Mouse (Mus musculus) intestine, embryonic 15.5 days (tissue): ENCODE measurements at regions not wholly inside any gene's neighbourhood (a gene's known extent, or its start where the extent isn't known, plus 50 kb on each side); places are given as distances from the start of the nearest gene placed in this dataset.
A peak's percentile ranks its signal among the peaks of the same experiment; 100 is the strongest.

Experiments
- ATAC-seq: fragments of 200-750 bp; cut with Nextera tagmentation; 2 replicates; pipeline ENCODE4 v1.8.0; 2017; ENCODE audit warnings: moderate TSS enrichment, moderate library complexity
- H3K27ac ChIP-seq: fragments of 300-500 bp; sonication (generic); 2 replicates; pipeline ENCODE4 v1.5.1; 2015; ENCODE audit warnings: mild to moderate bottlenecking, inconsistent platforms
- H3K27me3 ChIP-seq: fragments of 300-500 bp; sonication (generic); replicated peaks from 2 replicates; pipeline ENCODE4 v1.6.1; 2015; ENCODE audit warnings: inconsistent platforms
- H3K36me3 ChIP-seq: fragments of 300-500 bp; sonication (generic); 2 replicates; pipeline ENCODE4 v1.6.1; 2015; ENCODE audit warnings: inconsistent platforms
- H3K4me1 ChIP-seq: fragments of 300-500 bp; sonication (generic); replicated peaks from 2 replicates; pipeline ENCODE4 v1.6.1; 2015; ENCODE audit warnings: inconsistent platforms
- H3K4me2 ChIP-seq: fragments of 300-500 bp; sonication (generic); replicated peaks from 2 replicates; pipeline ENCODE4 v1.6.1; 2015; ENCODE audit warnings: mild to moderate bottlenecking, inconsistent platforms
- H3K4me3 ChIP-seq: fragments of 300-500 bp; sonication (generic); replicated peaks from 2 replicates; pipeline ENCODE4 v1.5.1; 2015; ENCODE audit warnings: inconsistent platforms
- H3K9ac ChIP-seq: fragments of 300-500 bp; sonication (generic); 2 replicates; pipeline ENCODE4 v1.6.1; 2015; ENCODE audit warnings: inconsistent platforms
- H3K9me3 ChIP-seq: fragments of 300-500 bp; sonication (generic); 2 replicates; pipeline ENCODE4 v1.6.1; 2016; ENCODE audit warnings: inconsistent platforms
- WGBS: fragments of 180-500 bp; shearing (Covaris S2); methylation state at CpG from one replicate; pipeline ENCODE4 v1.1.7; 2015; 5-methylcytosine and 5-hydroxymethylcytosine counted together

DNA sequence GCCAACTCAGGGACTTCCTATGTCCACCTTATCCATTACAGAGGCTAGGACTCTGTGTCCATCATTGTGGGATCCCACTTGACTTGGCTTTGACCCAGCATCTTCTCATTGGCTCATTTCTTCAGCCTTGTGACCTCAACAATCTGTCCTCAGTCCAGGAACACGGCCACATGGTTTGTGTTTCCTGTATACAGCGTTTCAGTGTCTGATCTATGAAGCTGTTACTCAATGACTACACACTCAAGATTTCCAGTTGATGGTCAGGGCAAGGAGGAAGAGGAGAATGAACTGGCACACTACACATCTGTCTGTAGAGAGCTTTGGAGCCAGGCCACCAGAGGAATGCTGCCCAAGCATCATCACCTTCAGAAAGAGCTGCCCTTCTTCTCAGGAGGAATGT, 146.6 kb upstream of the Pgrmc2 start:
- no peaks in the 10 kb centered on the region for H3K4me1 ChIP-seq
- WGBS, result 71% methylated on average over 2 of the region's 2 CpGs
- H3K9ac ChIP-seq, result no peak overlapping the region
- H3K27ac ChIP-seq, result no peak overlapping the region
- no peaks in the 10 kb centered on the region for H3K36me3 ChIP-seq
- no peak overlapping the region for H3K4me3 ChIP-seq
- no peaks in the 10 kb centered on the region for H3K27me3 ChIP-seq
- H3K9me3 ChIP-seq, result no peaks in the 10 kb centered on the region
- no peak overlapping the region for H3K4me2 ChIP-seq
- ATAC-seq, result no peak

DNA sequence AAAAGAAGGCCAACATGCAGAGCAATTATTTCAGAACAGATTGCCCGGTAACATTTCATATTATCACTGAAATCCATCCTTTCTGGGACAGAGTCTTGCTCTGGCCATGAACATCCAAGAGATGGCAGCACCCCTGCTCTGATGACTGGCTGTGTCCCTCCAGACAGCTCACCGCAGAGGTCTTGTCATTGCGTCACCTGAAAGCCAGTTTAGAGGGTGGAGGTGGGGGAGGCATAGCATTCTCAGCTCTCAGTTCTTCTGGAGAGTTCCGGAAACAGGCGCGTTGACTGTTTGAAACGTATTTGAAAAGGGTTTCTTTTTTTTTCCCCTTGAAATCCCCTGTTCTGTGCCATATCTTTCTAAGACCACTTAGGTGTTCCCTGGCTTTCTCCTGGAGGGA, 145.7 kb upstream of the Pgrmc2 start:
- Histone ChIP-seq H3K27ac (no peak overlapping the region), H3K4me2 (0 out of 2 replicates have a peak overlapping the region, but pooled peaks have one; percentile 14), H3K9ac (no peak overlapping the region), H3K36me3 (no peaks in the 10 kb centered on the region), H3K27me3 (no peaks in the 10 kb centered on the region), H3K9me3 (no peaks in the 10 kb centered on the region), H3K4me1 (no peaks in the 10 kb centered on the region), H3K4me3 (no peak overlapping the region)
- ATAC-seq, result peak; percentile 90
- 16% methylated on average over 7 of the region's 7 CpGs for WGBS

- no peak overlapping the region for H3K4me2 ChIP-seq
- no peak for ATAC-seq
- no peak overlapping the region for H3K4me3 ChIP-seq
- H3K4me1 ChIP-seq, result no peaks in the 10 kb centered on the region
- no peak overlapping the region for H3K9ac ChIP-seq
- no peaks in the 10 kb centered on the region for H3K9me3 ChIP-seq
- no peaks in the 10 kb centered on the region for H3K27me3 ChIP-seq
- H3K36me3 ChIP-seq, result no peaks in the 10 kb centered on the region
- H3K27ac ChIP-seq, result no peak overlapping the region
Measured at GRCm38 (mm10) chr3:41220746-41221145, 137.9 kb upstream of the Pgrmc2 start.

DNA sequence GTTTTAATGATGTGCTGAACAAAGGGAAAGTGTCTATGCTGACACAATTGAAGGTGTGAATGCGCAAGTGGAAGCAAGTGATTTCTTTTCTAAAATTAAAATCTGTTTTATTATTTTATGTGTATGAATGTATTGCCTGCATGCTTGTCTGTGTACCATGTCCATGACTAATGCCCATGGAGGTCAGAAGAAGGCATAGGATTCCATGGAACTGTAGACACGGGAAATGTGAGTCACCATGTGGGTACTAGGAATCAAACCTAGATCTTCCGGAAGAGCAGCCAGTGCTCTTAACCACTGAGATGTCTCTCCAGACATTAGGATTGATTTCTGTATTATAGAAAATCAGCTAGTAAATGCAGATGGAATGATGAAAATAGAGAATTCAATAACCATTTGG, 134.9 kb upstream of the Pgrmc2 start:
- H3K4me3 ChIP-seq, result no peak overlapping the region
- H3K9me3 ChIP-seq, result no peaks in the 10 kb centered on the region
- H3K36me3 ChIP-seq, result no peaks in the 10 kb centered on the region
- no peaks in the 10 kb centered on the region for H3K27me3 ChIP-seq
- no peak for ATAC-seq
- H3K4me1 ChIP-seq, result no peaks in the 10 kb centered on the region
- H3K27ac ChIP-seq, result no peak overlapping the region
- H3K4me2 ChIP-seq, result no peak overlapping the region
- H3K9ac ChIP-seq, result no peak overlapping the region
- WGBS, result 92% methylated on average over 3 of the region's 3 CpGs

- Histone ChIP-seq H3K9ac (no peak overlapping the region), H3K27me3 (no peaks in the 10 kb centered on the region), H3K27ac (no peak overlapping the region), H3K36me3 (no peaks in the 10 kb centered on the region), H3K4me2 (no peak overlapping the region), H3K9me3 (no peaks in the 10 kb centered on the region), H3K4me3 (no peak overlapping the region), H3K4me1 (no peaks in the 10 kb centered on the region)
- ATAC-seq, result no peak
- WGBS, result 72% methylated on average over 2 of the region's 2 CpGs
Measured at GRCm38 (mm10) chr3:41213533-41213932, 130.7 kb upstream of the Pgrmc2 start.

- H3K9ac ChIP-seq, result no peak overlapping the region
- ATAC-seq, result no peak
- H3K9me3 ChIP-seq, result no peaks in the 10 kb centered on the region
- no peaks in the 10 kb centered on the region for H3K4me1 ChIP-seq
- WGBS, result 57% methylated on average over 7 of the region's 7 CpGs
- no peaks in the 10 kb centered on the region for H3K36me3 ChIP-seq
- H3K4me2 ChIP-seq, result no peak overlapping the region
- H3K27ac ChIP-seq, result no peak overlapping the region
- H3K4me3 ChIP-seq, result no peak overlapping the region
- H3K27me3 ChIP-seq, result no peaks in the 10 kb centered on the region
Measured at GRCm38 (mm10) chr3:41210333-41210732, 127.5 kb upstream of the Pgrmc2 start.

- H3K9me3 ChIP-seq, result no peaks in the 10 kb centered on the region
- H3K27ac ChIP-seq, result no peak overlapping the region
- WGBS, result 38% methylated on average over 13 of the region's 13 CpGs
- H3K9ac ChIP-seq, result no peak overlapping the region
- no peaks in the 10 kb centered on the region for H3K27me3 ChIP-seq
- H3K4me3 ChIP-seq, result no peak overlapping the region
- no peak overlapping the region for H3K4me2 ChIP-seq
- no peak for ATAC-seq
- no peaks in the 10 kb centered on the region for H3K36me3 ChIP-seq
- no peaks in the 10 kb centered on the region for H3K4me1 ChIP-seq
Measured at GRCm38 (mm10) chr3:41202895-41203294, 120.0 kb upstream of the Pgrmc2 start.

DNA sequence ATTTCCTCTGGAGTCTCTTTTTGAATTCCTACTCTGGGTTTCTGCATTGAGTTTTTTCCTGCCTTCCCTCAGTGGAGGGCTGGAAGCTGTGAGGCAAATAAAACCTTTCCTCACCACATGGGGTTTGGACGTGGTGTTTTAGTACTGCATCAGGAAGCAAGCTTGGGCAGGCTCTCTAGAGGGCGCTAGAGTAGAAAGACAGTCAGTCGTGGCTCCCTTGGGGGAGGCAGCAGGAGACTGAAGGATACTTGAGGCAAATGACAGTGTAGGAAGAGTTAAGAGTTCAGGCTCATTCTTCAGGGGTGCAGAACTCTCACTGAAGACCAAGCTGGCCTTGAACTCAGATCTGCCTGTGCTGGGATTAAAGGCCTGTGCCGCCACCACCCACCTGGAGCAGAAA, 118.9 kb upstream of the Pgrmc2 start:
- no peak for ATAC-seq
- H3K9me3 ChIP-seq, result no peaks in the 10 kb centered on the region
- H3K36me3 ChIP-seq, result no peaks in the 10 kb centered on the region
- H3K27me3 ChIP-seq, result no peaks in the 10 kb centered on the region
- no peak overlapping the region for H3K4me2 ChIP-seq
- H3K27ac ChIP-seq, result no peak overlapping the region
- WGBS, result 43% methylated on average over 4 of the region's 4 CpGs
- no peaks in the 10 kb centered on the region for H3K4me1 ChIP-seq
- no peak overlapping the region for H3K4me3 ChIP-seq
- H3K9ac ChIP-seq, result no peak overlapping the region

- Histone ChIP-seq H3K4me2 (no peak overlapping the region), H3K4me1 (0 out of 2 replicates have a peak, but pooled peaks cover 5% of the 10 kb centered on the region), H3K4me3 (no peak overlapping the region), H3K36me3 (no peaks in the 10 kb centered on the region), H3K27ac (no peak overlapping the region), H3K27me3 (no peaks in the 10 kb centered on the region), H3K9ac (no peak overlapping the region), H3K9me3 (no peaks in the 10 kb centered on the region)
- ATAC-seq, result no peak
- WGBS, result 84% methylated on average over 5 of the region's 5 CpGs
Measured at GRCm38 (mm10) chr3:41200026-41200425, 117.2 kb upstream of the Pgrmc2 start.

GRCm38 (mm10) chr3:41198216-41198976, 115.5 kb upstream of the Pgrmc2 start:
- WGBS, result 86% methylated on average over 15 of the region's 15 CpGs
- no peak overlapping the region for H3K27ac ChIP-seq
- 0 out of 2 replicates have a peak, but pooled peaks cover 5% of the 10 kb centered on the region for H3K4me1 ChIP-seq
- no peaks in the 10 kb centered on the region for H3K36me3 ChIP-seq
- H3K9ac ChIP-seq, result no peak overlapping the region
- no peaks in the 10 kb centered on the region for H3K27me3 ChIP-seq
- H3K9me3 ChIP-seq, result no peaks in the 10 kb centered on the region
- no peak overlapping the region for H3K4me2 ChIP-seq
- ATAC-seq, result no peak
- no peak overlapping the region for H3K4me3 ChIP-seq

DNA sequence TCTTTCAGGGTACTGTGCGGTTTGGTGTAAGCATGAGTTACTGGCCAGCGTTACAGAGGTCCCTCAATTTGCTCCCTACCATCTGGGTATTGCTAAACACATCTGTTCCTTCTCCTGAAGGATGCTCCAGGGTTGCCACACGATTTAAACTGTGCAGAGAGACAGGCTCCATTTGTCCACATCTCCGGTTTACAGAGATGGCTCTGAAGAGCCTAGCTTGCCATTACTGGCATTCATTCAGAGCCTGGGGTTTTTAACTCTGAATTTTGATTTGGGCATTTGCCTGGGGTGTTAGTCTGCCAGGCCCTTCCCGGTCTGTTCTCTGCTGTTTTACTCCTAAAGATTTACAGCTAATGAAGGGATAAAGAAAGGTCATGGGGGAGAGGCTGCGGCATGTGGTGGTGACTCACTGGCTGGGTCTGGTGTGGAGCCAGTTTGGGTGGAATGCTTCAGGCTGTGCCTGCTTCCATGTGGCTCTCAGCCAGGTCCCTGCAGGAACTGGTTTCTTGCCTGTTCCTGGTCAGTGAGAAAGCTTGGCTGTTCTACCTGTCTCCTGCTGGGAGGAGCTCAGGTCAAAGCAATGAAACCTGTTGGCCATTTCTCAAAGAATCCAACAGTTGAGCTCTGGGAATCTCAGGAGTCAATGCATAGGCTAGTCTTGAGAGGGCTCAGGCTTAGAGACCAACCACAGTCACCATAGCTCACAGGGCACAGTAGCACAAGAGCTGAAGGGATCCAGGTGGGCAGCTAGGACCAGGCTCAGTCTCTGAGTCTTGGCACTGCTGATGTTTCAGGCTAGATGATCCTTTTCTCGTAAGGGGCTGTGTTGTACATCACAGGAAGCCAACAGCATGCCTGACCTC, 112.5 kb upstream of the Pgrmc2 start:
- peak; percentile 66 for ATAC-seq
- H3K27ac ChIP-seq, result no peak overlapping the region
- 0 out of 2 replicates have a peak, but pooled peaks cover 5% of the 10 kb centered on the region for H3K4me1 ChIP-seq
- no peaks in the 10 kb centered on the region for H3K9me3 ChIP-seq
- no peak overlapping the region for H3K9ac ChIP-seq
- 44% methylated on average over 7 of the region's 7 CpGs for WGBS
- no peaks in the 10 kb centered on the region for H3K36me3 ChIP-seq
- H3K27me3 ChIP-seq, result no peaks in the 10 kb centered on the region
- H3K4me3 ChIP-seq, result no peak overlapping the region
- H3K4me2 ChIP-seq, result no peak overlapping the region

DNA sequence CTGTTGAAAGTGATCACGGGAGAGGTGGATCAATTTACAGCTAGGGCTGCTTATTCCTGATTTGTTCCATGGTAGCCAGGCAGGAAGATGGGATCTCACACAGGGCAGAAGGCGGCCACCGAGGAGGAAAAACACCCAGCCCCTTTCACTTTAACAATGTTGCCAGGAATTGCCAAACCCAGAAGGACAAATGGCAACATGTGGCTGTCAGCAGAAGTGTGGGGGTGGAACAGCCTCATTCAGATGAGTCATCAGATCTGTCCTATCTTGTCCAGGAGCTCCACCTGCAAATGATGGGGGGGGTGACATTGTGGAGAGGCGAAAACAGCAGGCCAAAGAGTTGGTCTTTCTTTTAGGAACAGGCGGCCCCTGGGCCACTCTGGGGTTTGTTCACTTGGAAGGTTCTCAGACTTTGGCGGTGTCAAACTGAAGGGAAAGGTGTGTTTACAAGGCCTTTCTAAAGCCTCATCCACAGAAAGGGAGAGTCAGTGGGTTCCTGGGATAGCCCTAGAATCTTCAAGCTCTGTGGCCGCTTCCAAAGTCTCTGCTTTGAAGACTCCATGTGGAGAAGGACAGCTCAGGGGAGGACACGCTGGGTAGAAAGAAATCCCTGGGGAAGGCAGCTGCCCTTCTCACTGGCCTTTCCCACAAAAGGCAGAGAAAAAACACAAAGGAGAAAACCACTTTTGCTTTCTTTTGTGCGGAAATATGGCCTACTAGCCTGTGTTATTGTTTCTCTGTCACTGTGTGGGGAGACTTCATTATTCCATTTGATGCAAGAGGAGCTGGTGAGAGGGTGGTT, 111.7 kb upstream of the Pgrmc2 start:
- no peak overlapping the region for H3K9ac ChIP-seq
- no peak overlapping the region for H3K4me2 ChIP-seq
- no peak for ATAC-seq
- no peak overlapping the region; the same call in 1 of the 2 replicates for H3K27ac ChIP-seq
- no peaks in the 10 kb centered on the region for H3K36me3 ChIP-seq
- 0 out of 2 replicates have a peak, but pooled peaks cover 5% of the 10 kb centered on the region for H3K4me1 ChIP-seq
- no peaks in the 10 kb centered on the region for H3K27me3 ChIP-seq
- WGBS, result 74% methylated on average over 9 of the region's 9 CpGs
- H3K4me3 ChIP-seq, result no peak overlapping the region
- H3K9me3 ChIP-seq, result no peaks in the 10 kb centered on the region
